Mouse (Mus musculus) liver, embryonic 14.5 days (tissue): ENCODE data around the gene Insm1. TPM values are rescaled to one million over a fixed set of nuclear protein-coding genes. Genes with fewer than 3 reads are reported as not detected.

Experiments
- ATAC-seq: fragments of 200-750 bp; cut with Nextera tagmentation; 2 replicates; pipeline ENCODE4 v1.8.0; 2017; ENCODE audit warnings: moderate number of reproducible peaks, mild to moderate bottlenecking, moderate library complexity; ENCODE audit not compliant: insufficient read depth
- DNase-seq, 3 experiments: peaks; one replicate each; pipeline ENCODE4 v3.0.0-alpha.2; 2012 to 2013; ENCODE audit warnings: low read depth in 3 of 3, low spot score in 3 of 3
- H3K27ac ChIP-seq: fragments of 300-500 bp; sonication (generic); 2 replicates; pipeline ENCODE4 v1.5.1; 2014; ENCODE audit warnings: moderate library complexity, mild to moderate bottlenecking, control low read depth, inconsistent platforms
- H3K27me3 ChIP-seq: fragments of 300-500 bp; sonication (generic); 2 replicates; pipeline ENCODE4 v1.6.1; 2014; ENCODE audit warnings: mild to moderate bottlenecking, low read length, moderate library complexity; ENCODE audit not compliant: control insufficient read depth, insufficient read depth
- H3K36me3 ChIP-seq: fragments of 300-500 bp; sonication (generic); replicated peaks from 2 replicates; pipeline ENCODE4 v1.6.1; 2014; ENCODE audit warnings: low read depth; ENCODE audit not compliant: control insufficient read depth, insufficient read depth
- H3K4me1 ChIP-seq, 2 experiments: fragments of 200-500 bp in 1 of 2; fragments of 300-500 bp in 1 of 2; sonication (generic) in 1 of 2; replicated peaks; 2 replicates each; pipeline ENCODE4 v1.6.1; 2012 to 2014; ENCODE audit warnings: antibody characterized with exemption in 1 of 2, inconsistent platforms in 1 of 2, low read length in 1 of 2; ENCODE audit not compliant: control insufficient read depth in 2 of 2, insufficient read depth in 2 of 2
- H3K4me2 ChIP-seq: fragments of 300-500 bp; sonication (generic); 2 replicates; pipeline ENCODE4 v1.6.1; 2014; ENCODE audit warnings: low read depth, mild to moderate bottlenecking, control low read depth, moderate library complexity
- H3K4me3 ChIP-seq, 2 experiments: fragments of 200-500 bp in 1 of 2; fragments of 300-500 bp in 1 of 2; sonication (generic) in 1 of 2; 2 replicates each; pipeline ENCODE4 v1.5.1; 2012 to 2014; ENCODE audit warnings: low read depth in 2 of 2, low read length in 2 of 2, mild to moderate bottlenecking in 2 of 2, control low read depth in 1 of 2, inconsistent platforms in 1 of 2, moderate library complexity in 1 of 2; ENCODE audit not compliant: insufficient read depth in 1 of 2
- H3K9ac ChIP-seq: fragments of 300-500 bp; sonication (generic); replicated peaks from 2 replicates; pipeline ENCODE4 v1.6.1; 2014; ENCODE audit warnings: mild to moderate bottlenecking, control low read depth, moderate library complexity
- H3K9me3 ChIP-seq: fragments of 300-500 bp; sonication (generic); 2 replicates; pipeline ENCODE4 v1.6.1; 2016; ENCODE audit warnings: low read length, mixed read lengths; ENCODE audit not compliant: control insufficient read depth
- CTCF ChIP-seq: IDR thresholded peaks from 2 replicates; pipeline ENCODE4 v1.5.1; 2016; ENCODE audit warnings: antibody characterized with exemption, low read depth, control low read depth
- EP300 ChIP-seq: IDR thresholded peaks from 2 replicates; pipeline ENCODE4 v1.6.1; 2016; ENCODE audit warnings: antibody characterized with exemption, low read depth
- WGBS: fragments of 180-500 bp; shearing (Covaris S2); extraction: QIAGEN DNeasy Blood & Tissue Kit; methylation state at CpG from one replicate; pipeline ENCODE4 v1.1.7; 2014; ENCODE audit not compliant: insufficient replicate concordance; 5-methylcytosine and 5-hydroxymethylcytosine counted together
- polyA plus RNA-seq, 2 experiments: library from polyadenylated mRNA; depleted of rRNA in 1 of 2; stranded (reverse) in 1 of 2; unstranded in 1 of 2; fragments of >200 nt; fragmentation: Nextera tagmentation in 1 of 2; extraction: Ambion mirVana in 1 of 2; gene quantifications; 2 replicates each; pipeline versions ENCODE4 v1.2.1 to v1.2.3; 2012 to 2014

Insm1 gene
- polyA plus RNA-seq, 2 experiments: 0.02 TPM; not detected in 1

DNA sequence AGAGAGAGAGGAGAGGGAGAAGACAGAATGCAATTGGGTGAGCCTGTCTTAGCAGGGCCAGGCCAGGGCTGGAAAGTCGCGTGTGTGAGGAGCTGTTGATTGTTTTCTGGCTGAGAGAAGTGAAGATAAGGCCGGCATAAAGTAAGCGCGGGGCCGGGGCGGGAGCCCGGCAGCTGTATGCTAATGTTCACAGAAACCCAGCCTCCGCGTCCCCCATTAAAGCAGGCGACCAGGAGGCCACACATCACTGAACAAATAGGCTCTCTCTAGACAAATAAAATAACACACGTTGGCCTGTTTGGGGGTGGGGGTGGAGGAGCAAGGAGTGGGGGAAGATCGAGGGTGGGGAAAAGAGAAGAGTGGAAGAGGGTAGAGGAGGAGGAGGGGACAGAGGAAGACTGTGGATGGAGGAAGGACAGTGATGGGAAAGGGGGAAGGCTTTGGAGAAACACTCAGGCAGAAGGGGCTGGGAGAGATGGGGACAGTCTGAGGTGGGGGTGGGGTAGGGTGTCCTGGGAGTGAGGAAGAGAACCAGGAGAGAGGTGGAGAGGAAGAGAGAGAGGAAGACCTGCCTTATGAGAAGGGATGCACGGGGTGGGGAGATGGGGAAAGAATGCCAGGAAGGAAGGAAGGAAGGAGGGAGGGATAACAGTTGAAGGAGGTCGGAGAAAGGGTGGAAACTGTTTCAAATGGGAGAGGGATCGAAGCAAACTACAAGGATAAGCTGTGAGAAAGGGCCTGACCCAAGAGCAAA, 4.3 kb upstream of the Insm1 start:
- Histone ChIP-seq H3K4me2 (no peak overlapping the region), H3K4me3 (no peak overlapping the region), H3K9me3 (no peaks in the 10 kb centered on the region), H3K36me3 (no peaks in the 10 kb centered on the region), H3K27ac (no peak overlapping the region), H3K27me3 (peaks cover 68% of the 10 kb centered on the region), H3K9ac (no peak overlapping the region), H3K4me1 (no peaks in the 10 kb centered on the region)
- DNase-seq (no peak), ATAC-seq (no peak)
- 2% methylated on average over 16 of the region's 16 CpGs for WGBS
- TF ChIP-seq CTCF (no peak), EP300 (no peak)

- DNase-seq: no peak
- H3K4me1 ChIP-seq: no peaks in the 10 kb centered on the region
- no peak for ATAC-seq
- no peak overlapping the region for H3K27ac ChIP-seq
- H3K9me3 ChIP-seq: no peaks in the 10 kb centered on the region
- no peaks in the 10 kb centered on the region for H3K36me3 ChIP-seq
- whole genome bisulfite sequencing: 2% methylated on average over 40 of the region's 40 CpGs
- peaks cover 77% of the 10 kb centered on the region for H3K27me3 ChIP-seq
- no peak overlapping the region for H3K4me3 ChIP-seq
- H3K4me2 ChIP-seq: no peak overlapping the region
- TF ChIP-seq EP300 (no peak), CTCF (no peak)
- no peak overlapping the region for H3K9ac ChIP-seq
Measured at GRCm38 (mm10) chr2:146218161-146218691, 3.5 kb upstream of the Insm1 start.

DNA sequence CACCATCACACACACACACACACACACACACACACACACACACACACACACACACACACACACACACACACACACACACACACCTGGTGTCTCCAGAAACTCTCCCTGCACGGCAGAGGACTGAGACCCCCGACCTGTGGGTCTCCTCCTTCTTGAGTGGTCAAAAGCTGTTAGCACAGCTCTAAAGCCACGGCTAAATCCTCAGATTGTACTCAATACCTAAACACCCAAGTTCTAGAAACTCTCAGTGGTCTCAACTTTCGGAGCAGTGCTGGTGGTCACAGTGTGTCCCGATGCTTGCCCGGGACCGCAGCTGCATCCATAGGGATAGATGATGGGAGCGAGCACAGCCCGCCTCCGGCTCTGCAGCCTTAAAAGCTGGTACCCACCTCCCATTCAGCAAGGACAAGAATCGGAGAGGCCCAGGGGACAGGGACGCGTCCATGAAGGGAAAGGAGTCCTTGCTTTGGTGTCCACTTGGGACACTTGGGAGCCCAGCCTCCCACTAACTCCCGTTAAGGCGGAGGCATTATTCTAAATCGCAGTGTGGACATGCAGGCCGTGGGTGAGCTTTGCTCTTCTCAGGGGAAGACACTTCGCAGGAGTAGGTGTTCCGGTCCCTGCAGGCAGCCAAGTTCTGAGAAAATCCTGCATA, 2.7 kb upstream of the Insm1 start:
- Histone ChIP-seq H3K4me2 (no peak overlapping the region), H3K4me1 (no peaks in the 10 kb centered on the region), H3K9ac (no peak overlapping the region), H3K27ac (no peak overlapping the region), H3K9me3 (no peaks in the 10 kb centered on the region), H3K4me3 (no peak overlapping the region), H3K27me3 (peaks cover 85% of the 10 kb centered on the region), H3K36me3 (no peaks in the 10 kb centered on the region)
- DNase-seq (no peak), ATAC-seq (no peak)
- no peak for TF ChIP-seq EP300
- 4% methylated on average over 19 of the region's 19 CpGs for WGBS

- Histone ChIP-seq H3K4me1 (no peaks in the 10 kb centered on the region), H3K36me3 (no peaks in the 10 kb centered on the region), H3K4me2 (no peak overlapping the region), H3K27me3 (peaks cover 92% of the 10 kb centered on the region), H3K27ac (no peak overlapping the region), H3K9me3 (no peaks in the 10 kb centered on the region), H3K4me3 (no peak overlapping the region), H3K9ac (no peak overlapping the region)
- 11% methylated on average over 11 of the region's 11 CpGs for WGBS
- no peak for ATAC-seq
- TF ChIP-seq CTCF: no peak
- no peak for TF ChIP-seq EP300
- DNase-seq: no peak
Measured at GRCm38 (mm10) chr2:146219791-146220190, 1.9 kb upstream of the Insm1 start.

DNA sequence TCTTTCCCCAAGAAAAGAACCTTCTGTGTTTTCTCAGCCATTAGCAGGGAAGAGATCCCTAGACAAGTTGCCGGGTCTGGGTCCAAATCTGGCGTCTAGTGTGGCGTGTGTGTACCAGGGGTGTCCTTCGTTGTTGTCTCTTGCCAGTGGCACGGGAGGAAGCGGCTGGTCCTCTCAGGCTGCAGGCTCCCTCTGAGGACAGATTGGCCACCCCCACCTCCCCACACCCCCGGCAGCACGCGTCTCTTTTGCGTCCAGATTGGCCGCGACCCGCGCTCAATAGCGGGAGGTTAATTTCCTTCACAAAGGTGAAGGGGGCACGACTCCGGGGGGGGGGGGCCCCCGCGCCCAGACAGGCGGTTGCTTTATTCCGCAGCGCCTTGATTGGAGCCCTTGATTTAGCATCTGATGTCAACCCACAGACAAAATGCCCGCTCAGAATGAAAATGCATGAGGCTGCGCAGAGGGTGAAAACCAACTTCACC, 1.1 kb upstream of the Insm1 start:
- Histone ChIP-seq H3K4me1 (no peaks in the 10 kb centered on the region), H3K27ac (no peak overlapping the region), H3K4me3 (no peak overlapping the region), H3K4me2 (no peak overlapping the region), H3K27me3 (peaks cover 96% of the 10 kb centered on the region), H3K9me3 (no peaks in the 10 kb centered on the region), H3K36me3 (no peaks in the 10 kb centered on the region), H3K9ac (no peak overlapping the region)
- TF ChIP-seq EP300 (no peak), CTCF (no peak)
- ATAC-seq: no peak
- 3% methylated on average over 24 of the region's 24 CpGs for WGBS
- DNase-seq: no peak
